Mouse (Mus musculus): ENCODE results near the gene Prrc2b.

- no peak for TF ChIP-seq POLR2A (IDR thresholded peaks at IDR 0.05; ENCODE audit: low read depth, low read length)
- no peak for TF ChIP-seq CTCF (IDR thresholded peaks at IDR 0.05; ENCODE audit: extremely low read depth, insufficient read depth, insufficient read length, insufficient replicate concordance)
Measured at GRCm38 (mm10) chr2:32237571-32237970, 86.7 kb downstream of the Prrc2b start.

Measured in spleen, adult 2 months (tissue).